Mouse (Mus musculus) cerebellum, adult 11-12 months (tissue): ENCODE measurements around the gene Fam155a.
"Not testable (repeated sequence)": the region's sequence is repeated elsewhere in the genome, so short reads cannot be mapped to it uniquely, and the experiment has no call there.

Experiments used
- DNase-seq: peaks from one replicate; pipeline ENCODE4 v3.0.0; 2022

Fam155a gene

GRCm38 (mm10) chr8:9770999-9771605 lies at the start of gene Fam155a:
Fam155a (minus strand) TSS chr8:9771161.
- DNase-seq: peak; percentile 75

GRCm38 (mm10) chr8:9813273-9813946 lies 42.4 kb upstream of the Fam155a start:
- peak; percentile 27 for DNase-seq

GRCm38 (mm10) chr8:9810955-9811530 lies 40.1 kb upstream of the Fam155a start:
- no peak for DNase-seq

DNA sequence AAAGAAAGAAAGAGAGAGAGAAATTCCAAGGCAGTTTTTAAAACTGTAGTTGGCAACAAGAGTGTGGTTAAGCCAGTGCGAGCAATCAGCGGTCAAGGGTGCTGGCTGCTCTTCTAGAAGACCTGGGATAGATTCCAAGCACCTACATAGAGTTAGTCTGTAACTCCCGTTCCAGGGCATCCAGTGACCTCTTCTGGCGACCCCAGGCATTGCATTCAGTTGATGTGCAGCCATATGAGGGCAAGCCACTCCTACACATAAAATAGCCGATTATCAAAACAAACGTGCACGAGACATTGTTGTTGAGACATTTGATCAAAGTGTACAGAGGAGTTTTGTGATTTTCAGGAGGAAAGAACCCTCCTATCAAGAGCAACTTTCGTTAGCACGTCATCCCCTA lies 37.6 kb upstream of the Fam155a start:
- no peak for DNase-seq

GRCm38 (mm10) chr8:9805676-9806075 lies 34.7 kb upstream of the Fam155a start:
- DNase-seq: no peak

DNA sequence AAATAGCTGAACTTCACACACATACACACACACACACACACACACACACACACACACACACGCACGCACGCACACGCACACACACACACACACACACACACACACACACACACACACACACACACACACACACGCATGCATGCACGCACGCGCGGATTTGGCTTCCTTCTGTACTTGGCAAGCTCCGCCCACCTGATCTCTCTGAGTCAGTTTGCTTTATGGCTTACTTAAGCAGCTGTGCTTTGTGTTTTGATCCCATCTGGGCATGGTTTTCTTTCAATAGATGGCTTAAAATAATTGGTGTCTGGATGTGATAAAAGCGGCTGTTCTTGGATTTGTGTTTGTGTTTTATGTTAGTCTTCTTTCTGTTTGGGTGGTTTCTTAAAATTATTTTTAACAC lies 29.4 kb upstream of the Fam155a start:
- DNase-seq: not testable (repeated sequence)

DNA sequence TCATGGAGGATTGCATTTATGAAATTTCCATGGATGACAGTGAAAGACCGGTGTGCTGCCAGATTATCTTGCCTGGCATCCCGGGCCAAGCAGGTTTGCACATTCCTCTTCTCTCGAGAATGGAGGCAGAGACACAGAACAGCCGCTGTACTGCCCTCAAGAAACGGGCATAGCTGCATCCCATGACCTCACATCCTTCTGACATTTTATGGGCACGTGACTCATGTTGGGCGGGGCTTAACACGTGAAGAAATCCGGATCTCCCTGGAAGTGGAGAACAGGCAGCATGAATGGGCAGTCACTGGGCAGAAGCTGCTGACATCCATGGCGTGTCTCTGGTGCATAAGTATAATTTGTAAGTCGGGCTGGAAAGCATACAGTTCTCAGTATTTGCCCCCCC lies 29.0 kb upstream of the Fam155a start:
- no peak for DNase-seq

DNA sequence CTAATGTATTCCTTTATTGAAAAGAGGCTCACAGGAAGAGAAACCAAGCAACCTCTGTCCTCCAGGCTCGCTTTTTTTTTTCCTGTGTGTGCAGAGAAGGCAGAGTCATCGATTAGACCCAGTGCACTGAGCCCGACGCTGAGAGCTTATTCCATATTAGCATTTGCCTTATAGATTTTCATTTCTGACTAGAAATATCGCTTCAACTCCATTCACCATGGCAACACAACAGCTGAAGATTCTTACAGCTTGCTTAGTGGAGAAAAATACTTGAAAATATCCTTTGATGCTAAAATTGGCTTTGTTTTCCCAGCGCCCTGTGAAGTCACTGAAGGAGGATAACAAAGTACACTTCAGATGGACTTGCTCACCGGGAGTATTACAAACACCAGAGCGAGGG lies 26.6 kb upstream of the Fam155a start:
- DNase-seq: no peak

DNA sequence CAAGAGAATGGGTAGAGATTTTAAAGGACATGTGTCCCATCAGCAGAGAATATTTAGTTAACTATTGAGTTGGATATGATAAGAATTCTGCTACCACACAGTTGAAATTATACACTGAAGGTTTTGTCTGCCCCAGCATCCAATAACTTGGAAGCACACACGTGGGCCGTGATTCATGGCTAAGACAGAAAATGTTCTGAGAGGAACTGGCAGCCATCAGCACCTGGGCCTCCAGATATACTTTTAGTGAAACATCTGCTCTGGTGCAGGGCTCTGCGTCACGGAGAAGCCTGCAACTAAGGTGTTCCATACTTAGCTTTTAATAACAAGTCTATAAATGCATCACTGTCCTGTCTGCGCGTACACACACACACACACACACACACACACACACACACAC lies 24.8 kb upstream of the Fam155a start:
- no peak for DNase-seq

DNA sequence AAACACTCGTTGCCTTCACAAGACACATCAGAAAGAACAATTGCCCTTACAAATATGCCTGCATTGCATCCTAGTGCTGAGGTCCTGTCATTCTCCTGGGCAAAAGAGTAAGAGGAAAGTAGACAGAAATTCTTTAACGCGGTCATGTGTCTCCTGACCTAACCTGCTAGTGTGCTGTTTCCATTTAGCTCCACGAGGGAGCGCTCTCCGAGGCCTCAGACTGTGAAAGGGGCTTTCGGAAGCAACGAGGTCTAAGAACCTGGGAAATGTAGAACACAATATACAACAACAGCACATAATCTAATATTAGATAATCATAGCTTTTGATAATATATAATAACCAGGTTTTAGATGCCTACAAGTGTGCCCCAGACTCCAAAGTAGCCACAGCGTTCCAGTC lies 22.4 kb upstream of the Fam155a start:
- DNase-seq: no peak

GRCm38 (mm10) chr8:9780332-9780731 lies 9.4 kb upstream of the Fam155a start:
- DNase-seq: no peak

- no peak for DNase-seq
These were observed 7.2 kb upstream of the Fam155a start for GRCm38 (mm10) chr8:9778148-9778547.

DNA sequence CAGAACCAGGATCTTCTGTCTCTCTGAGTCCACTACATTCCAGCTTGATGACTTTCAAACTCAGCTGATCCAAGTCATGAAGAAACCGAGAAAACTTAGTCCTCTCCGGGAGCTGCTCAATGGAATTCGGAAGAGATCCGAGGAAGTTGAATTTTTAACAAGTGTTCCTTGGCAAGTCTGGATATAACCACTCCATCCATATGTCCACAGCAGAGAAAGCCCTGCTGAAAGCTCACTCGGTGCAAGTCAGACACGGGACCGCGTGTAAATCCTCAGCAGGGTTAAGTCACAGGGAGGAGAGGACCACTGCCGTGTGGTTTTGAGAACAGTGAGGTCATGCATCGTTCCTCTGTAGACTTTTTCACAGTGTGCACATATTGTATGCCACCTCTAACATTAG lies 5.9 kb upstream of the Fam155a start:
- DNase-seq: no peak

GRCm38 (mm10) chr8:9772519-9772840 lies 1.5 kb upstream of the Fam155a start:
- DNase-seq: peak; percentile 53

DNA sequence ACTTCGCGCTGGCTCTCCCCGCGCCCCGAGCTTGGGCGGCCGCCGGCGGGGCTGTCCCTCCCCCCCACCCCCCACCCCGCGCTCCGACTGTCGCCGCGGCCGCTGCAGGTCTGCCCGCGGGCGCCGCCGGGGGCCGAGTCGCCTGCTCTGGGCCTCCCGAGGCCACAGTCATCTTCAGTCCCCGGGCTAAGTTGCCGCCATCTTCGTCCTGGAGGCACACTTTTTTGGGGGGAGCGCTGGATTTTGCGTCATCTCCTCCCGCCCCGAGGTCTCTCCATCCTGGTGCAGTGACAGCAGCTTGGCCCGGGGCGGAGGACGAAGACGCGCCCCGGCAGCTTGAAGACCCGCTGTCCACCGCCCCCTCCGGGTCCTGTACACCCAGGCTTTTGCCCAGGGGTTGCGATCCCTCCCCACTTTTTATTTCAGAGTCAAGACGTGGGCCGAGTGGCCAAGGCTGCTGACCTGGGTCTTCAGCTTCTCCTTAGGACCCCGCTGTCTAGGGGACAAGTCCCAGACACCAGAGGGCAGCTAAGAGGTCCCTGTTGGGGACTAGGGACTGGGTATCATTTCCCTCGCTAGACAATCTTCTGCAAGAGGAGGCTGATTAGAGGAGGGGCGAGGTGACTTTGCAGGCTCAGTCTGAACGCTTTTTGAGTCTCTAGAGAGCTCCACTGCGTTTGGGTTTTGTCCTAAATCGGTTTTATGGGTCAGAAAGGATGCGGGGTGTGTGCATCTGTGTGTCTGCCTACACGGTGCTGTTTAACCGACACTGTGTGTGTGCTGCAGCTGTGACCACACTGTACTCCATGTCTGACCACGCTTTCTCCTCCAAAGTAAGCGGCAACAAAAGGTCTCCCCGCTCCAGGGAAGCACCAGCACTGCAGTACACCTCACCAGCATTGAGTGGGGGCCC lies 901 bp upstream of the Fam155a start:
- DNase-seq: peak; percentile 68

DNA sequence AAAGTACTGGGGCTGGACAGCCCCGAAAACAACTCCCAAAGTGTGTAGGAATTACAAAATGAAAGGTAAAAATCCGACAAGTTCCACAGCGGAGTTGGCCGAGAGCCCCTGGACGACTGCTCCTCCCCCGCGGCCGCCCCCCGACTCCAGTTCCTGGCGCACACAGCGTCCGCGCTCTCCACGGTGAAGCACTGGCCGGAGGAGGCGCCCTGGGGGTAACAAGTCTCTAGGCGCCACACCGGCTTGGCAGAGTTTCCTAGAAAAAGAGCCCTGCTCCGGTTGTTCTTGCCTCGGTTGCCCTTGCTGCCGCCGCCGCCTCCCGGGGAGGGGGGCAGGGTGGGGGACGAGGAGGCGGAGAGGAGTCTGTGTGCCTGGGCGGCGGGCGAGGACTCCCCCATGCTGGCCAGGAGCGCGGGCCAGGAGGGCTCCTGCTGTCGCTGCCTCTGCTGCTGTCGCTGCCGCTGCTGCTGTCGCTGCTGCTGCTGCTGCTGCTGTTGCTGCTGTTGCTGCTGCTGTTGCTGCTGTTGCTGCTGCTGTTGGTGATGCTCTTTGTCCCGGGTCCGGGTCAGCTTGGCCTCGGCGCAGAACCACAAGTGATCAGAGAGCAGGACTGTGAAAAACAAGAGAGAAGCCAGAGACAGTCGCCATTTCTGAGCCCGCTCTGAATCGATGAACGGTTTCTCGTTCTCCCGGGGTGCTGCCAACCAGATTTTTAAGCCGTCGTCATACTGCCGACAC lies 531 bp downstream of the Fam155a start:
- peak; percentile 74 for DNase-seq

GRCm38 (mm10) chr8:9769061-9769460 lies 1.9 kb downstream of the Fam155a start:
- DNase-seq: peak; percentile 12

DNA sequence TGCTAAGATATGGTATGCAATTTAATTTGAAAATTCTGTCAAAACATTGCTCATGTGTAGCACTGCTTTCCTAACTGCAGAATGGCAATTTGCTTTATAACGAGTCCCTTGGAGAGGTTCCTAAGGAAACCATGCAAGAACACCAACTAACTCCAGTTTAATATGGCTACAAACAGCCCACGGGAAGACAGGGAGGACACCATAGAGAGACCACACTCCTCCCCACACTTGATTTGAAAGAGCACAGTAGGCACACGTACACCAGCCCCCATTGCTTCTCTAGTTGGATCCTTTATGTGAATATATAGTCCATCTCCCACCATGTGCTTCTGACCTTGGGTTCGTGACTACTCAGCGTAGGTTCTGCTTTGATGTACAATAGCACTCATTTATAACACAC lies 35.8 kb downstream of the Fam155a start:
- DNase-seq: no peak

GRCm38 (mm10) chr8:9709791-9710190 lies 61.2 kb downstream of the Fam155a start:
- no peak for DNase-seq

DNA sequence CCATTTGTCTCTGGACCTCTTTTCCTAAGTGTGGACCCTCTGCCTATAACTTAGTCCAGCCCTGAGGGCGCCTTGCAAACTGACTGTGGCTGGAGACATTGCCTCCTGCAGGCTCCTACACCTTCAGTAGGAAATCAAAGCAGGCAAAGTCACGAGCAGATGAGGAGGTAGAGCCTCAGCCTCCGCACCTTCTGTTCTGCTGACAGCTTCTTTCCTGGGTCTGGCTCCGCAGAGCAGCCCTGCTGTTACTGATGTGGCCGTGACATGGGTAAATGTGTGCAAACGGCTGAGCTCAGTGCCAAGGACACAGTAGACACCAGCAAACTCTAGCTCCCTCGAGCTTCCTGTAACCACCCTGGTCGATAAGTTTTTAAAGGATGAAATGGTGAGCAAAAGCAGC lies 63.5 kb downstream of the Fam155a start:
- DNase-seq: peak; percentile 13

- no peak for DNase-seq
These were observed 76.2 kb downstream of the Fam155a start for GRCm38 (mm10) chr8:9694794-9695193.

GRCm38 (mm10) chr8:9692370-9692769 lies 78.6 kb downstream of the Fam155a start:
- no peak for DNase-seq

DNA sequence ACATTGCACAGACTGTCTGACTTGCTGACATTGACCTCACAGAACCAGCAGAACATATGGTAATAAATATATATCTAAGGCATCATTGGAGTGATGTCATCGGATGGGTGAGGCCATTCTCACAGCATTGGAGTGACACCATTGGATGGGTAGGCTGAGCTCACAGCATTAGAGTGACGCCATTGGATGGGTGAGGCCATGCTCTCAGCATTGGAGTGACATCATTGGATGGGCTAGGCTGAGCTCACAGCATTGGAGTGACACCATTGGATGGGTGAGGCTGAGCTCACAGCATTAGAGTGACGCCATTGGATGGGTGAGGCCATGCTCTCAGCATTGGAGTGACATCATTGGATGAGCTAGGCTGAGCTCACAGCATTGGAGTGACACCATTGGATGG lies 110.9 kb downstream of the Fam155a start:
- DNase-seq: not testable (repeated sequence)
